Mouse (Mus musculus) liver, adult 10 weeks (tissue): ENCODE results near the gene Sorcs2. TPM values are rescaled to one million over a fixed set of nuclear protein-coding genes. Genes with fewer than 3 reads are reported as not detected.

Experiments
- polyA plus RNA-seq: library from polyadenylated mRNA; stranded (reverse); fragments of 350-450 nt; fragmentation: Illumina TruSeq; extraction: RNeasy Lipid Tissue Mini Kit (QIAGEN cat#74804); gene quantifications from one replicate; pipeline ENCODE4 v1.2.3, GENCODE M21; 2014; ENCODE audit warnings: low read depth, low replicate concordance

Sorcs2 gene
- polyA plus RNA-seq, result not detected

GRCm38 (mm10) chr5:36397837-36398282 lies at the start of gene Sorcs2:
TSS of gene Sorcs2 (minus strand) at chr5:36398139.

GRCm38 (mm10) chr5:36203916-36204315 lies 194.0 kb downstream of the Sorcs2 start, which contains the start of gene Psapl1:
TSS of gene Psapl1 (plus strand) at chr5:36204021.

Other genes starting within 250 kb of the Sorcs2 start
- not detected for gene Psapl1, start 194.1 kb downstream of the Sorcs2 start, polyA plus RNA-seq
- gene Grpel1, start 66.9 kb upstream of the Sorcs2 start, polyA plus RNA-seq, result 26.6 TPM
- 12.4 TPM for gene Tada2b, start 86.1 kb upstream of the Sorcs2 start, polyA plus RNA-seq
- gene Ccdc96, start 86.4 kb upstream of the Sorcs2 start, polyA plus RNA-seq, result not detected
- 6.7 TPM for gene Tbc1d14, start 195.1 kb upstream of the Sorcs2 start, polyA plus RNA-seq